Mouse (Mus musculus) stomach, adult 2 months (tissue): ENCODE results near the gene Gm30191. TPM values are rescaled to one million over a fixed set of nuclear protein-coding genes. Genes with fewer than 3 reads are reported as not detected.

Source experiments
- polyA plus RNA-seq: library from polyadenylated mRNA; depleted of rRNA; stranded (reverse); fragments of >200 nt; gene quantifications from 2 replicates; pipeline ENCODE4 v1.2.3, GENCODE M21; 2012; rRNA removed

The Gm30191 gene
- 0.14 TPM in 1 of 2 replicates, not detected in the other for polyA plus RNA-seq

GRCm38 (mm10) chr4:134246719-134247258, at the start of gene Gm30191:
Gene Gm30191, plus strand, starts transcription at chr4:134246935.

GRCm38 (mm10) chr4:134202904-134203303, 43.8 kb upstream of the Gm30191 start, which contains the start of gene Gm7534:
Gene Gm7534, minus strand, starts transcription at chr4:134203004.

GRCm38 (mm10) chr4:134227194-134227593, 19.5 kb upstream of the Gm30191 start, which contains the start of gene Catsper4:
Gene Catsper4, minus strand, starts transcription at chr4:134227383.

GRCm38 (mm10) chr4:134238279-134238651, 8.5 kb upstream of the Gm30191 start, which contains the start of gene Cnksr1:
Gene Cnksr1, minus strand, starts transcription at chr4:134238399.

GRCm38 (mm10) chr4:134243516-134244250, 3.1 kb upstream of the Gm30191 start, which contains the start of gene E130218I03Rik:
Gene E130218I03Rik, plus strand, starts transcription at chr4:134243662.

DNA sequence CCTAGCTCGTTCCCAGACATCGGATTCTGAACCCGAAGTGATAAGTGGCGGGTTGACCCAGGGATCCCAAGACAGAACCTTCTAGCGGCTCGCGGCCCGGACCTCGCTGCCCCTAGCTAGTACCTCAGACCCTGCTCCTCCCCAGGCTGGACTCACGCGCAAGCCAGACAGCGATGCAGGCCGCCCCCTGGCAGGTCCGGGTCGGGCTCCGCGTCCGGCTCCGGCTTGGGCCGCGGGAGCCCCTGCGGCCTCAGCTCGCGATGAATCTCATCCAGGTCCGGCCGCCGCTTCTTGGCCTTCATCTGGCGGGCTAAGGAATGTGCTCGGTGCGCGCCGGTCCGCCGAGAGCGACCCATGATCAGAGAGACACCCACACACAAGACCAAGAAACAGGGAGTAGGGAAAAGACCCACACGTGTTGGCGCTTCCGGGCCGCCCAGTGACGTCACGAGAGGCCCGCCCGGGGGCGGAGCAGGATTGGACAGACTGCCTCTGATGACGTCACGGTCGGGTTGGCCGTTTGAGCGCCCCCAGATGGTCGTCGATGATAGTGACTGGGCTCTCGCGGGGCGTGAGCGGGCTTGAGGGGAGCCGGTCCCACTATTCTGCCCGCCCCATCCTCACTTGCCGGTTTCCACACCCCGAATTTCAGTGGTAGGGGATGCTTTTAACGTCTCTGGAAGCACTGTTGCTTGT, 1.4 kb upstream of the Gm30191 start, which contains the start of gene Zfp593:
TSS of gene Zfp593 (minus strand) at position 445 of the 696 bp plus-strand sequence.

GRCm38 (mm10) chr4:134253722-134254324, 7.1 kb downstream of the Gm30191 start, which contains the start of gene Grrp1:
Gene Grrp1, minus strand, starts transcription at chr4:134254106.

GRCm38 (mm10) chr4:134287575-134288025, 40.9 kb downstream of the Gm30191 start, which contains the start of gene Pdik1l:
Gene Pdik1l, minus strand, starts transcription at chr4:134287895.

Other genes with a start within 250 kb of the Gm30191 start
- 6.3 and 6.7 TPM in 2 replicates for gene Dhdds, start 246.0 kb upstream of the Gm30191 start, polyA plus RNA-seq
- gene Lin28a, start 228.1 kb upstream of the Gm30191 start, polyA plus RNA-seq, result not detected in 2 replicates
- 0.05 and 0.10 TPM in 2 replicates for gene Zfp683, start 193.1 kb upstream of the Gm30191 start, polyA plus RNA-seq
- gene Crybg2, start 186.1 kb upstream of the Gm30191 start, polyA plus RNA-seq, result 7.5 and 9.4 TPM in 2 replicates
- gene Cd52, start 151.9 kb upstream of the Gm30191 start, polyA plus RNA-seq, result 4.7 and 8.8 TPM in 2 replicates
- 0.82 and 2.1 TPM in 2 replicates for gene Ubxn11, start 144.4 kb upstream of the Gm30191 start, polyA plus RNA-seq
- 521 and 785 TPM in 2 replicates for gene Sh3bgrl3, start 118.1 kb upstream of the Gm30191 start, polyA plus RNA-seq
- 17.3 and 19.2 TPM in 2 replicates for gene Cep85, start 59.8 kb upstream of the Gm30191 start, polyA plus RNA-seq
- not detected in 2 replicates for gene Gm7534, start 43.9 kb upstream of the Gm30191 start, polyA plus RNA-seq
- 0.21 and 0.29 TPM in 2 replicates for gene Catsper4, start 19.6 kb upstream of the Gm30191 start, polyA plus RNA-seq
- 12.0 TPM in 2 replicates for gene Cnksr1, start 8.5 kb upstream of the Gm30191 start, polyA plus RNA-seq
- gene E130218I03Rik, start 3.3 kb upstream of the Gm30191 start, polyA plus RNA-seq, result not detected in 2 replicates
- 4.6 and 9.0 TPM in 2 replicates for gene Zfp593, start 1.3 kb upstream of the Gm30191 start, polyA plus RNA-seq
- gene Grrp1, start 7.2 kb downstream of the Gm30191 start, polyA plus RNA-seq, result 6.7 and 9.4 TPM in 2 replicates
- 0.56 and 0.67 TPM in 2 replicates for gene Pdik1l, start 41.0 kb downstream of the Gm30191 start, polyA plus RNA-seq
- gene Trim63, start 68.2 kb downstream of the Gm30191 start, polyA plus RNA-seq, result 0.21 and 0.28 TPM in 2 replicates
- gene Slc30a2, start 96.2 kb downstream of the Gm30191 start, polyA plus RNA-seq, result 0.16 TPM in 1 of 2 replicates, not detected in the other
- gene Extl1, start 136.9 kb downstream of the Gm30191 start, polyA plus RNA-seq, result 1.4 and 1.7 TPM in 2 replicates
- 28.6 and 33.4 TPM in 2 replicates for gene Pafah2, start 149.4 kb downstream of the Gm30191 start, polyA plus RNA-seq
- gene Stmn1, start 221.4 kb downstream of the Gm30191 start, polyA plus RNA-seq, result 6.2 TPM in 2 replicates
- 57.5 and 68.1 TPM in 2 replicates for gene Paqr7, start 249.8 kb downstream of the Gm30191 start, polyA plus RNA-seq